Mouse (Mus musculus) retina, postnatal 7 days (tissue): ENCODE measurements around the gene Cox4i1.

Experiments used
- DNase-seq: peaks from one replicate; pipeline ENCODE4 v3.0.0-alpha.2; 2012; ENCODE audit warnings: low read depth, low spot score

Cox4i1 gene

DNA sequence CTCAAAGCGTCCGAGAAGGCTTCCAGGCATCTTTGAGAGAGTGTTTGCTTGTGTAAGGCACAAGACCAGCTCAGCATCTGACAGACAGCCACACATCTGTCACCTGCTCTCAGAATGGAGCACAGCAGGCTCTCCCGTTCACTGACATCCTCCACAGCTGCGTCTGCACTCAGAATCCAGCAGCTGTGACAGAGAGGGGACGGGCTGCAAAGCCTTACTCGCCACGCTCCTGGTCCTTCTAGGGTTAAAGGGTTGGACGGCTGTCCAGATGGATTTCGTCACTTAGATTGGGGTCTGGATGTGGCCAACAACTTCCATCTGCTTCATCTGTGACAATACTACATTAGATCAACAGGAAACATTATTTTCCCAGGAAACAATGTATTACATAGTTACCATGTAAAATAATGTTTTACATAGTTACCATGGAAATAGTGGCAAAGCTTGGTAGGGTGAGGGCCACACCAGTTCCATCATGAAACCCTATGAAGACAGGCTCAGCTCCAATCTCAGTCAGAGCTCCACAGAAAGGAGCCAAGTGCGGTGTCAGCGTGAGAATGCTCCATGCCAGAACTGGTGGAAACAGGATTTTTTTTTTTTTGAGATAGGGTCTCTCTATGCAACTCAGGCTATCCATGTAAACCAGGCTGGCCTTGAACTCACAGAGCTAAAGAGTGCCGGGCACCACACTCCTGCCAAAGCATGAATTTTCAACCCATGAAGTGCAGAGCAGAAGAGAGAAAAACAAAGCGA, 28.6 kb downstream of the Cox4i1 start:
- DNase-seq = no peak

DNA sequence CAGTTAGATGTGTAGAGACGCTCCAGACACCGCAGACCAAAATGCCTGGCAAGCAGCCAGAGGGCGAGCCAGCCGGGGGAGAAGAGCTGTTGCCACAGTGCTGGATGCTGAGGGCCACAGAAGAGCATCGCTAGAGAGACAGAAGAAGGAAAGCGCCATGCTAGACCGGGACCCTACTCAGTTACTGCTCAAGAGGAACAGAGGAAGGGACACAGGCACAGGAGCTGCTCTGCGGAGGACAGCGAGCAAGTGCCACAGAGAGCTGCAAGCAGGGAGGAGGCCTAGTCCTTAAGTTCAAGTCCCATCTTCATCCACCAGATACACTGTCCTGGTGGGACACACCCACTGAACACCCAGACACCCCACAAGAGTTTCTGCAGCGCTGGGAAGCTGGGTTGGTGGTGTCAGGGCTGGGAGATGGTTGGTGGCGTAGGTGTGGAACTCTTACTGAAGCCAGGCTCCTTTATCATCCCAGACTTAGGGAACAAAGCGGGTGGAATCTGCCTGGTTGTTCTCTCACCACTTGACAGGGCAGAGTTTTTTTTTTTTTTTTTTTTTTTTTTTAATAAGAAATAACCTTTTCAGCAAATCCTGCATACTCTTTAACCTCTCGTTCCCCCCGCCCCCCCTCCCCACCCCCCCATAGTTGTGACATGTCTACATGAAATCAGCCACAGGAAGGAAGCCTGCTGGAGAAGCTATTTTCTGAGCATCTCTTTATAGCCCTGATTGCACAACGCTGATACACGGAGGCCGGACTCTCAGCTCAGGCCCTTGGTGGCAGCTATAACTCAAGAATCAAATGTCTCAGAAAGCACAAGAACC, 29.3 kb downstream of the Cox4i1 start:
- no peak for DNase-seq

GRCm38 (mm10) chr8:120697979-120698272, 29.9 kb downstream of the Cox4i1 start:
- DNase-seq = no peak

GRCm38 (mm10) chr8:120698426-120698825, 30.4 kb downstream of the Cox4i1 start:
- no peak for DNase-seq

DNA sequence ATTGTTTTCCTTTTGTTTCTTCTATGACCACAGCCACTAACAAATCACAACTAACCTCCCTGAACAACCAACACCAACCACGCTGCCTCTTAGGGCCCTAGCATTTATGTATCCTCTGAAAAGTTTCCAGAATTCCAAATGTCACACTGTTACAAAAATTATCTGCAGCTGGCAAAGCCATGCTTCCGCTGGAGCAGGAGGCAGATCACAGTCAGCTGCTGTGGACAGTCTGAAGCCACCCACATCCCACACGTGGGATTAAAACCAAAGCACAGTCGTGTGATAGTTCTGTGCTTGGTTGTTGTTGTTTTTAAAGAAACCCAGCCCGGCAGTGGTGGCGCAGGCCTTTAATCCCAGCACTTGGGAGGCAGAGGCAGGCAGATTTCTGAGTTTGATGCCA, 31.1 kb downstream of the Cox4i1 start:
- DNase-seq = no peak

DNA sequence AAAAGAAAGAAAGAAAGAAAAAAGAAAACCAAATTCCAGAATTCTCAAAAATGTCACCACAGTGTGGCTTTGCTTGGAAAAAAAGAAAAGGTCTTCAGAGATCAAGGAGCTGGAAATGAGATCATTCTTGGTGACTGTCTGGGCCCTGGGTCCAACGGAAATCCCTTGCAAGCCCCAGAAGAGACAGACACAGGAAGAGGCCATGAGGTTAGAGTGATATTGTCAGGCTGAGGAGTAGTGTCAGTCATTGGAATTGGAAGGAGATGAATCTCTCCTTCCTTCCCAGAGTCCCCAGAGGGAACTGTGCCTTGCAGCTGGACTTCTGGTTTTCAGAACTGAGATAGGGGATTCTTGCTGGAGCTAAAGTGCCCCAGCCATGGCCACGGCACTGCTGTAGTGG, 31.5 kb downstream of the Cox4i1 start:
- no peak for DNase-seq

GRCm38 (mm10) chr8:120700053-120700452, 32.0 kb downstream of the Cox4i1 start:
- no peak for DNase-seq

DNA sequence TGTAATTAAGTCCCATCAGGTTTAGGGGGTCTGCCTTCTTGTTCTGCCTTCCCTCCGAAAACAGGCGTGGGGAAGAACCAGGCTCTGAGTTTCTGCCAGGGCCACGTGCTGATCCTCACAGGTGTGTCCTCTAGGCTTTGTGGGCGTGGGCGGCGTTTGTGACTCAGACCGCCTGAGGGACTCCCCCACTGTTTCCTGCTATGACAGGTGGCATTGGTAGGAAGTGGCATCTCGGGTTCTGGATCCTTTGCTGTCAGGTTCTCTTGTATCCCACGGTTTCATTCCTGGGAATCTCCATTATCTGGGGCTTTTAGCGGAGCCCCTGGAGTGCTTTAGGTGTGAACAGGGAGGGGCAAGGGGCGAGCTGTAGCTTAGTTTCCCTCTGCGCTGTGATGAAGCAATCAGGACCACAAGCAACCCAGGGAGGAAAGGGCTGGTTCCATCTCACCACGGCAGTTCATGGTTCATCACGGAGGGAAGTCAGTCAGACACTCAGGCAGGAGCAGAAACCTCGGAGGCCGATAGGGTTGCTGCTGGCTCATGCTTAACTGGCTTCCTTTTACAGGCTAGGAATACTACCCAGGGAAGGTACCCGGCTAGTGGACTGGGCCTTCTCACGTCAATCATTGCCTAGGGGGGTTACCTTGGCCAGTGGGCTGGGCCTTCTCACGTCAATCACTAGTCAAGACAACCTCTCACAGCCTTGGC, 33.9 kb downstream of the Cox4i1 start:
- DNase-seq = no peak

GRCm38 (mm10) chr8:120704203-120704602, 36.2 kb downstream of the Cox4i1 start:
- DNase-seq = no peak

DNA sequence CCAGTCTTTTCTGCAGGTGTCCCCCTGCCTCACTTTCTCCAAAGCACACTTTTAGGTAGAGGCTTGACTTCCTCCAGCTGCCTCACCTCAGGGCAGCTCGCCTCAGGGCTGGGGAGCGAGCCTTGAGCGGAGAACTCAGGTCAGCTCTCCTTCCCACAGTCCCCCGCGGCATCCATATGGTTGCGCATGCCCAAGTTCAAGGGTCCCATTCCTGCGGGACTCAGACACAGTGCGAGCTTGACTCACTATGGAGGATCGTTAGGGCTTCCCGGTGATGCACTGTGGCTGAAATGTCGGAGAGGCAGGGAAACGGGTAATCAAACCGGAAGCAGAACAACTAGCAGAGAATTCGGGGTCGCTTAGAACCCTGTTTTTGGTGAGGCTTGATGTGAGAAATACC, 37.1 kb downstream of the Cox4i1 start:
- DNase-seq = no peak

- no peak for DNase-seq
Observed at GRCm38 (mm10) chr8:120706193-120706592, 38.2 kb downstream of the Cox4i1 start.

- DNase-seq = no peak
Observed at GRCm38 (mm10) chr8:120709176-120709575, 41.2 kb downstream of the Cox4i1 start.

GRCm38 (mm10) chr8:120715200-120715599, 47.2 kb downstream of the Cox4i1 start:
- DNase-seq = no peak

DNA sequence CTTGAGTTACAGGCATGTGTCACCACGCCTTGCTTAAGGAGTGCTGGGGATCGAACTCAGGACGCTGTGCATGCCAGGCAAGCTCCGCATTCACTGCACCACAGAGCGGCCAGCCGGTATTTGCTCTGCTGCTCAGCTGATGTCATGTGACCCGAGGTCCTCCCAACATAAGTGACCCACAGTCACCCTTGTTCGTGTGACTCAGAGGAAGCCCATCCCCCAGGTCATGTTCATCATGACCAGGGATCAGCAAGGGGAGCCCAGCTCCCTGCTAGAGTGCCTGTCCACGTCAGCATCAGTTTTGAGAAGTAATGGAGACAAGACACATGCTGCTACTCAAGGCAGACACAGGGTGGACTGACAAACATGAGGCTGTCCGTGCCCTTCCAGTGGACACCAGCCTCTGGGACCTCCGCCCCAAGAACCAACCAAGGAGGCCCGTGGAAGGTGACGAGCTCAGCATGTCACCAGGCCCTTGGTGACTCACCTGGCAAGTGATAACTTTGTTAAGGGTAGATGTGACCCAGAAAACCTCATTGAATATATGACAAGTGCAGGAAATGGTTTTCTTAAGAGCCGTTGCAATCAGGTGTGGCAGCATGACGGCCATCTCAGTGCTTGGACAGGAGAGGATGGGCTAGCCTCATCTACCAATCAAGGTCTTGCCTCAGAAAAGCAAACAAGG, 48.1 kb downstream of the Cox4i1 start:
- no peak for DNase-seq

DNA sequence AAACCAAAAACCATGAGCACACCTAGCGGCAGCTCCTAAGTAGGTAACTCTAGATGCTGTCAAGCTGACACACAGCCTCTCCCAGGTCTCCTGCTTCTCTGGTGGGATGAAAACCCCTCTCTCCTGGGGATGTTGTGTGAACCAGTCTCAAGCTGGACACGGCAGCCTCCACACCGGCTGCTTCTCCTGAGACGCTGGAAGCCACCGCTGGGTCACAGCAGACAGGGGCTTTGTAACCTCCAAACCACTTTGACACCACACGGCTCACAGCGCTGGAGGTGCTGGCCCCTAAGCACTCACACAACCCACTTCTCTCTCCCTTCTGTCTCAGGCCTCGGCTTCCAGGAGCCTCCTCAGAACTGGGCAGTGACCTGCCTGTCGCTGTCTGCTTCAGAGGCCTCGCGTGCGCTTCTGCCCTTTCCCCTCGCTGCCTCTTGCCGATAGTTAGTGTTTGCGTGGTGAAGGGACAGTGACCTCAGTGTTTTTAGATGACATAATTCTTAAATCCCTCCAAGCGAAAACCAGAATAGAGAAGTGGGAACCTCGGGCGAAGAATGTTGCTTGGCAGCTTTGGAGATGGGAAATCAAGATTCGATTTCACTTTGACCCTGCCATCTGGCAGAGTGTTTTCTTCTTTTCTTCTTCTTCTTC, 51.7 kb downstream of the Cox4i1 start:
- no peak for DNase-seq

DNA sequence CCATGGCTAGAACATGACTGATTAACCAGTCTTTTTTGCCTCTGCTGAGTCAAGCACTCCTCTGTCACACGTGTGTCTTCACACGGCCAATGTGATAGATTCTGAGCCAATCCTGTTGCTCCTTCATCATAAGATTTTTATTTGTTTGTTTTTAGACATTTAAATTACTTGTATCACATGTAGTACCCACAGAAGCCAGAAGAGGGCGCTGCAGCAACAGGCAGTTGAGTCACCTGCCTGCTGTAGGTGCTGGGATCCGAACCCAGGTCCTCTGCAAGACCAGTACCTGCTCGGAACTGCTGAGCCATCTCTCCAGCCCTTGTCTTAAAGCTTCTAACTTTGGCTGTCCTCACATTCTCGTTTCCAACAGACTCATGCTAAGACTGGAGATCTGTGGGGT, 55.0 kb downstream of the Cox4i1 start:
- DNase-seq = no peak
